Mouse (Mus musculus): ENCODE data around the gene Fmo5. TPM values are rescaled to one million over a fixed set of nuclear protein-coding genes. Genes with fewer than 3 reads are reported as not detected.

The Fmo5 gene
- total RNA-seq, 2 experiments from 2014 or later = 7.1 to 14.2 TPM

DNA sequence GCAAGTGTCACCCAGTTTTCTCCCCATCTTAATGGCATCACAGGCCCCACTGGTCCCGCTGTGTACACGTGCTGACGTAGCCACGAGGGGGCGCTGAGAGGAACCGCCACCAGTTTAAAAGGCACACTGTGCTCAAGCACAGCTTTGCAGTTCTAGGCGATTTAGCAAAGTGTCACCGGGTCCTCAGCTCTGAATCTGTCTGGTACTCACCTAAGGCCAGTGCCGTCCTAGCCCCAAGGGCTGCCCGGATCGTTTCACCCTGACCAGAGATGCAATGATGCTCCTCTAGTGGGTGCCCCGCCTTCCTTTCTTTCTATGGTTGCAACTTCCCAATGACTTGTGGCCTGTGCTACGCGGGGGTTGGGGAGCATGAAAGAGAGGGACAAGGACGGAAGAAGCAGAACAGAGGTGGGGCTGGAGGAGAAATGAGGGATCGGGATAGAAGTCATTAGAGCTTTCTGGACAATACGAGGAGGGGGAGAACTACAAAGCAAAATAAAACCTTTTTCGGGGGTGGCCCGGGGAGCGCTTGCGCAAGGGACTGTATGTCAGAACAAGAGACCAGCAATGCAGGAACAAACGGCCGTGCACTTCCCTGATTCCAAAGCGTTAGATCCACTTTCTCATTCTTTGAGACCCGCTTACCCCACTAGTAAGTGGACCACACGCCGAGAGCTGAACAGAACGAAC, 52.2 kb downstream of the Fmo5 start:
- DNase-seq (ENCODE audit: low spot score in 2 of 2) = peak; percentile 54 to 57

DNA sequence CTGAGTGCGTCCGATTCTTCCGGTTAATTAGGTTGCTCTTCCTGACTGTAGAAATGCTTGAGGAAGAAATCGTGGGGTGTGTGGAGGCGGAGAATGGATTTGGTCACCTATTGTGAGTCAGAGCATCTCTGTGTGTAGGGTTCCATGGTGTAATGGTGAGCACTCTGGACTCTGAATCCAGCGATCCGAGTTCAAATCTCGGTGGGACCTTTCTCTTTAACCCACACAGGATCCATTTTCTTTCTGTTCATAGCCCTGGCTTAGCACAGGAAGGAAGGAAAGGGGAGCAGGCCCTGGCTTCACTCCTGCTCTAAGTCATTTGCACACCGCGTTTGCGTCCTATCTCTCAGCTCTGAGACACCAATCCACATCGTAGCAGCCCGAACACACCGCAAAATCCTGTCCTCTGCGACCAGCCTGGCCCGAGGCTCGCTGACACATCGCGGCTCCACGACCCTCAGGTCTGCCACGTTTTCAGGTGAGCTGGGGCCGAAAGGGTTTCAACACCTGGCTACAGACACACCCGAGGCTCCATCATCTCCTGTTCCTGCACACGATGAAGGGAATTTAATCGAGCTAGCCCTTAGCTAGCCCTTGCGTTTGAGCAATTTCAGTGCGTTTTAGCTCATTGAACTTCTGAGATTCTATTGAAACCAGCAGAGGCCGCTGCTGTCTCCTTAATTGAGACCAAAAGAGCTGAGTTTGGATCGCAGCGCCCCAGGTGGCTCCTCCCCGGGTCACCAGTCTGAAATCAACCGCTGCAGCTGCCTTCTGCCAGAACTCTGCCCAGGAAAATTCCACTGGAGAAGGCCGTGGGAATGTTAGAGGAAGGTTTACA, 52.9 kb downstream of the Fmo5 start:
- DNase-seq (ENCODE audit: low spot score in 2 of 2) = peak in 1 of 2 experiments; percentile 54

DNA sequence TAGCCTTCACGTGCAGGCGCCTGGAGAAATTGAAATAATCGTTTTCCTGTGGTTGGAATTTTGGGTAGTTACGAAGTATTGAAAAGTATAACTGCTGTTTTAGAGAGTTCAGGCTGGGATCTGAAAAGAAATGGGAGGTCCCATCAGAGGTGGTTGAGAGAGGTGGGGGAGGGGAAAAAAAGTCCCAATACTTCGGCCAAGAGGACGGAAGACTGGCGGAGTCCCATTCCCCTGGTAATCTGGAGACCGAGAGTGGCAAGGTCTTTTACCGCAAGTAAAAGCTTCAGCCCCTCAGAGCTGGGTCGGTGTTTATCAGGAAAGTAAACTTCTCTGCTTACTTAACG, 53.5 kb downstream of the Fmo5 start:
- no peak for DNase-seq (ENCODE audit: low spot score in 2 of 2)

DNA sequence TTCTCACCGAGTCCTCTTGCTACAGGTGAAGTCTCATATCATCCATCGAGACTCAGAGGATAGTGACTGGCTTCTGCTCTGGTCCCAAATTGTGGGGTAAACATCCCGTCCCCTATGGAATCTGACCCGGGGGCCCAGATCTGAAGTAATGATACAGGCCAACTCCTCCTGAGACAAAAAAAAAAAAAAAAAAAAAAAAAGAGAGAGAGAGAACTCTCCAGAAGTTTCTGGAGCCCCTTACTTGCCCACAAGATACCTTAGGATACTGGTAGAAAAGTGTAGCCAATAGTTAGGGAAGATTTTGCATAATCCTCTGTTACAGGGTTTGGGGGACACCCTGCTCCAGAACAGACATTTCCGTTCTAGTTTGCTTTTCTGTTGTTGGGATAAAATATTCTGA, 54.0 kb downstream of the Fmo5 start:
- no peak for DNase-seq (ENCODE audit: low spot score in 2 of 2)

DNA sequence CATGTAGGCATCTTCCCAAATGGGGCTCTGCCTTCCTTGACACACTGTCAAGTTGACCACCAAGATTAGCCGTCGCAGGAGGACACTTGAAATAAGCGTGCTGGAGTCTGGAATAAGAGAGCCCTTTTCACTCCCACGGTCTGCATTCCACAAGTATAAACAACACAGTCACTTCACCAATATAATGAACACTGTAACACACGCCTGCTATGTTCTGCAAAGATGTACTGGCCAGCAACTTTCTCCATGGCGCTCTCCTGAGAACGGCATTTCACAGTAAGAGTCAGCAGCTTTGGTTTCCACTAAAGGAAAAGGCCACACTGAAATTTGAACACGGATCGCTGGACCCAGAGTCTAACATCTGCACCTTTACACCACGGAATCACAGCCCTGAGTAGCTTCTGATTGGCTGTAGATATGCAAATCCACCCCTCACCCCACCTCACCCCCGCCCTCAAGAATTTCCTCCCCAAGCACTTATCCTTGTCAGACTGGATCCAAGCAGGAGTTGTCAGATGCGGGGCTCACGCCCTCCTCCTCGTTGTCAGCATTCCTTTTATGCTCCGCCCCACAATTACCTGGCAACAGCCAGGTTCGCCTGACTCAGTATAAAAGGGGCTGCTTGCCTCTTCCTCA, 55.1 kb downstream of the Fmo5 start:
- no peak for DNase-seq (ENCODE audit: low spot score in 2 of 2)

DNA sequence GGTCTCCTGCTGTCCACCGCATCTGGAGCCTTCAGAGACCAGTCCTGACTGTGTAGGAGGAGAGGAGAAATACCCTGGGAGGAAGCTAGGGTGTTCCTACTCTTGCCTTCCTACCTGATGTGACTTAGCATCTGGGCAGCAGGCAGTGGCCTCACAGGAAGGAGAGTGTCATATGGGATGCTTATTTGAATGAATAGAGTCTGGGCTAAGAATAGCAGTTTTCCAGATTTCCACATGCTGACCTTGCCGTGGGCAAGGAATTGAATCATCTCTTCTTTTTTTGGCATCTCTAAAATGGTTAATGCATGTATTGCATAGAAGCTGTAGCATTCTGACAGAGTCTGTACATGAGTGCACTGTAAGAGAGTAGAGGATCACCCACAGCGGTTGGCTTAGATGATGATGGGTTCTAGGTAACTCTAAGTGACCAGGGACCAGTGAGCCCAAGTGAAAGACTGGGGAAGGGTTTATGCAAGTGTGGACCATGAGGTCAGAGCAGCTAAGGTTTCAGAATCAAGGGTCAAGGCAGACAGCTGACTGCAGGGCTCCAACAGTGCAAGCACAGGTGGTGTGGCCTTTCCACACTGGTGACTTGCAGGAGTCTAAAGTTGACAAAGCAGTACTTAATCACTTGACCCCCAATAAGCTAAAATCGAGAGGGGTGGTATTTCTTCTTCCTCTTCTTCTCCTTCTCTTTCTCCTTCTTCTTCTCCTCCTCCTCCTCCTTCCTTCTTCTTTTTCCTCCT, 57.9 kb downstream of the Fmo5 start:
- DNase-seq (ENCODE audit: low spot score in 2 of 2) = no peak

DNA sequence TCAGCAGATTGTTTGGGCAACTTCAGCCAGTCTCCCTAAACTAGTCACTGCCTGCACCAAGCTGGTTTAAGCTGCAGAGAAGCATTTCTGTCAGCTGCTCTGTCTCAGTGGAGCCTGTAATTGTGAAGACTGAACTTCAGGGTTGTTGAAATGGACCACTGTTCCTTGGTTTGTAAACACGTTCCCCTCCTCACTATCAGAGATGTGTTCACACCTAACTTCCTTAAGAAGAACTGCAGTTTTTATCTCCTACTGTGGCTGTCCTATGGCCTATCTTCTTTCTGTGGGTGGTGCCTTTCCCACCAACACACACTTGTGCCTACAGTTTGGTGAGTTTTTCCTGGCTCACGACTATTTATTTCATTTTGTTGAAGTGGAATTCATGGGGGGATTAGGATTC, 60.7 kb downstream of the Fmo5 start:
- DNase-seq (ENCODE audit: low spot score in 2 of 2) = no peak

DNA sequence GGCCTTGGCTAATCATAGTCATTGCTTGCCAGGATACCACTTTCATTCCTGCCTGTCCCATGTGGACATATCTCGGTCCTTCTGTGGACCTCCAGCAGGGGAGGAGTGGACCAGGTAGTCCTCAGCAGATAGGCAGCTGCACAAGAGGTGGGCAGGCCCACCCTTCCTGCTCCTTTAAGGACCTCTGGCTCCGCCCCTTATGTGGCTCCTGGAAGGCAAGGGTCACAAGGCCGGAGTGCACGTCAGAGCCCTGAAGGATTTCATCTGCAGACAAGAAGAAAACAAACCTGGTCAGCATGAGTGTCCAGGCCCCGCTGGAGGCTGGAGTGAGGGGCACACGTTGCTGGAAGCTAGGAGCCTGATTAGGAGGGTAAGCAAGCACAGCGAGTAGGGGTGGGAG, 62.0 kb downstream of the Fmo5 start:
- DNase-seq (ENCODE audit: low spot score in 2 of 2) = no peak

DNA sequence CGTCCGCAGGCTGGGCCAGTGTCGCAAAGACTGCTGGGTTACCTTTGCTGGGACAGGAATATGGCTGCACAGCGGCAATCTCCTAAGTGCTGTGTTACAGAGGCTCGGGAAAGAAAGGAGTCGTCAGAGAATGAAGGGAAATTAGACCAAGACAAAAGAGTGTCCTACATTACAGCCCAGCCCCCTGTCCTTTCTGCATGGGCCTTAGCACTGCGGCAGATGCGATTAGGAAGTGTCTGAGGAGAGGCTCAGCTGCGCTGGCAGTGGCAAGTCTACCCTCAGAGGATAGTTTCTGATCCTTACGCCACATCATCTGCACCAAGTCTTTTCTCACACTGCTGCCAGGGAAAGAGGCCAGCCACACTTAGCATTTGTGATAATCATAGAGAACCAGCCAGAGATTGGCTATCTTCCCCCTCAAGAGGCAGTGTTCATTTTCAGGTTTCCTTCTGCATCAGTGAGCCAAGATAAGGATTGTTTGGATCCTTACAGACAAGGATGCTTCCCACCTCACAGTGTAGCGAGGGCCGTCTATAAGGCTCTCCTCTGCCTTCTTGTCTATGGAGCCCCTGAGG, 62.9 kb downstream of the Fmo5 start:
- no peak for DNase-seq (ENCODE audit: low spot score in 2 of 2)

DNA sequence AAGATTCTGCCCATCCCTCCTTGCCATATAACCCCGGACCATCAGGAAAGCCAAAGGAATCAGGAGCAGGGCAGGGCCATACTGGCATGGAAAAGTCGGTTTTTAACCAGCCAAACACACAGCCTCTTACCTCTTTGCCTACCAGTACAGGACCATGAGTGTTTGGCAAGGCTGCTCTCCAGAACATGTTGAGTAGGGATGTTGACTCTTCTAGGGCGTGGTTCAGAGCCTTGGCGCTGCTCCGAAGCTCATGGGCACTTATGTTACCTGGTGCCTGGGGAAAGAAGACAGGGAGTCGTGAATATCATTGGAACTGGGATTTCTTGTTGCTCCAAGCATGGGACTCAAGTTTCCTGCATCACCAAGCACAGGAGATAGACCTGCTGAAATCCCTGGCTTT, 65.2 kb downstream of the Fmo5 start:
- no peak for DNase-seq (ENCODE audit: low spot score in 2 of 2)

DNA sequence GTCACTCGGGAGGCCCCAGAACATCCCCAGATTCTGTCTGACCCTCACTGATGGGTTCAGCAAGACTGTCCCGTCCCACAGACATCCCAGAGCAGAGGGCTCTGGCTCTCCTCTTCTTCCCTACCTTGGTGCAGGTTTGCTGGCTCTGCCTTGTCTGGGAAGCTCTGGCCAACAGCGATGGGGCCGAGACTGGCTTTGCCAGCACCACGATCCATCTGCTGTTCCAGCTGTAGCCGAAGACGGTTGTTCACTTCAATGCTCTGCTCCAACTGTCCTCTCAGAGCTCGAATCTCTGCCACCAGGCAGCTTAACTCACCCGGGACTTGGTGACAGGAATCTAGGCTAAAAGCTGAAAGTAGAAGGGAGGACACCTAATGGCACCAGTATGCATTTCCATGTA, 68.3 kb downstream of the Fmo5 start:
- no peak for DNase-seq (ENCODE audit: low spot score in 2 of 2)

DNA sequence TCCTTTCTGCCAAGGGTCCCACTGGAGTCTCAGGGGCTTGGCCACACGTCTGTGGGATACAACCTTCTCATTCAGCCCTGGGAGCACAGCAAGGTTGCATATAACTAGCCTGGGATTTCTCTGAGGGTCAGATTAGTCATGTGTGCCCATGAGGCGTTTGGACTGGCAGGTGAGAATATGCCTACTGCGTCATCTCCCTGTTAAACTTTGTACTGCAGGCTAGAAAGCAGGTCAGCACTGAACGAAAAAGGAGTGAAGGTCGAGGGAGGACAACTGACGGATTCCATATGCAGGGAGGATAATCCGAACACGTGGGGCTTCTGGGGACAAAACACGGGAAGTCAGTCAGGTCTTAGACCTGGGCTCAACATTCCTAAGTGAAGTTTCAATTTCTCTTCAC, 68.7 kb downstream of the Fmo5 start:
- no peak for DNase-seq (ENCODE audit: low spot score in 2 of 2)

DNA sequence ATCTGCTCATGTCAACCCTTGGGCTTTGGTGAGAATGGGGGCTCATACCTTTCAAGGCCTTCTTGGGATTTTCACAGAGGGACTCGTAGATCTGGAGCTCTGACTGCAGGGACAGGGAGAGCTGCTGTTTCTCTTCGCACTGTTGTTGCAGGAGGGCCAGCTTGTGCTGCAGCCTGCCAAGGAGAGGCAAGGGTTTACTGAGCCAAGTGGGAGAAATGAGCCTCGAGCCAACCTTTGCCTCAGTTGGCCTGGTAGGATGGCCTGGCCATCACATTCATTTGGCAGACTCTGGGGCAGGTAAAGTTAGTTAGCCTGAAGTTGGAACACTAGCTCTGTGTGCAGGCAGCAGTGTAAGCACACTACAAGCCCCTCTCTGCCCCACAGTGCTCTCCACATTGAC, 70.5 kb downstream of the Fmo5 start:
- no peak for DNase-seq (ENCODE audit: low spot score in 2 of 2)

DNA sequence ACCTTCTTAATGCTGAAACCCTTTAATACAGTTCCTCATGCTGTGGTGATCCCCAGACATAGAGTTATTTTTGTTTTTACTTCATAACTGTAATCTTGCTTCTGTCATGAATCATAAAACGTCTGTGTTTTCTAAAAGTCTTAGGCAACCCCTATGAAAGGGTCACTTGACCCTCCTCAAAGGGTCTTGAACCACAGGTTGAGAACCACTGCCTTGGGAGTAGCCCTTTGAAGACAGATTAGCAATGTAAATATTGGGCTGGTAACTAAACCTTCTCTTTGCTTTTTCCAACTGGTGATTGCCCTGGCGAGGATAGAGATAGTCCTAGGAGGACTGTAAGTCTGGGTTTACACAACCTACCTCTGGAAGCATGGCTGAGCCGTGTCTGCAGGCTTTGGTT, 72.6 kb downstream of the Fmo5 start:
- no peak for DNase-seq (ENCODE audit: low spot score in 2 of 2)

DNA sequence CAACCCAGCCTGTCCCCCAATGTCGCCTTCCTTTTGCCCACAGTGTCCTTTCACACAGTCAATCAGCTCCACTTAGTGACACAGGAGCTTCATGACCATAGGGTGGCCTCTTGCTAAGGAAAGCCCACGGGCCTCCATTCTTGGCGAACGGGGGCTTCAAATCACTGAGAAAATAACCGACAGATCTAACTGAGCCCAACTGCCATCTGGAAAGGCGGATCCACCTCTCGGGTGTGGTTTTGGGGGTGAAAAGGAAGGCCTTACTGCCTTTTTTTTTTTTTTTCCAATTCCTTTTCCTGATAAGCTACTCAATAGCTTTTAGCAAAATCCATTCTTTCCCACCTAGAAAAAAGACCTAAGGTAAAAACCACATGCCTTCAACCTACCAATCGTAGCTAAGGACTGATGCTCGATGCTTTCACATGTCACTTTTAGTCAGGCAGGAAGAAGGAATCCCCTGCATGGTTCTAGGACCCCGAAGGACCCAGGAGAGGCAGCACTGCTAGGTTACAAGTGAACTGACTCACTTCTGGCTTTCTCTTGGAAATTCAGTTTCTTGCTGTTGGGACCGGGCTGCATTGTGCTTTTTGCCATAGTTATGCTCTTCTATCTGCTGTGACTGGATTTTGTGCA, 74.0 kb downstream of the Fmo5 start:
- DNase-seq (ENCODE audit: low spot score in 2 of 2) = no peak

Small RNA genes within 50 kb of the gene (microRNA-seq; reads per million reads assigned to microRNA genes)
- gene Mir7225 = not detected

Other genes starting within 250 kb of the Fmo5 start
- gene Olfr1402, start 206.8 kb upstream of the Fmo5 start, total RNA-seq (2021) = not detected
- gene Chd1l, start 18.6 kb upstream of the Fmo5 start, total RNA-seq (2021) = 10 to 100 TPM; 17.8 to 18.7 TPM
- 1 to 10 TPM; 9.4 to 9.8 TPM for gene Prkab2, start 29.4 kb downstream of the Fmo5 start, total RNA-seq (2021)
- not detected for gene Gm17651, start 45.9 kb downstream of the Fmo5 start, total RNA-seq (2021)

All from adrenal gland, postnatal 4 days (tissue).